Mouse (Mus musculus) brain, embryonic 14.5 days (tissue): ENCODE measurements around the gene Col23a1. TPM values are rescaled to one million over a fixed set of nuclear protein-coding genes. Genes with fewer than 3 reads are reported as not detected.

Source experiments
- DNase-seq: peaks from one replicate; pipeline ENCODE4 v3.0.0-alpha.2; 2011; ENCODE audit warnings: low read depth
- CTCF ChIP-seq: fragments of 200-500 bp; IDR thresholded peaks from 2 replicates; pipeline ENCODE4 v1.5.1; 2012; ENCODE audit warnings: inconsistent platforms, mild to moderate bottlenecking, moderate library complexity, borderline replicate concordance; ENCODE audit not compliant: insufficient read depth, insufficient read length; ENCODE audit errors: extremely low read depth
- POLR2A ChIP-seq: fragments of 200-500 bp; IDR thresholded peaks from 2 replicates; pipeline ENCODE4 v1.6.1; 2012; ENCODE audit warnings: mild to moderate bottlenecking, inconsistent platforms, borderline replicate concordance; ENCODE audit not compliant: poor library complexity, insufficient read depth, insufficient read length, severe bottlenecking; ENCODE audit errors: extremely low read depth
- polyA plus RNA-seq: library from polyadenylated mRNA; depleted of rRNA; stranded (reverse); fragments of >200 nt; gene quantifications from 2 replicates; pipeline ENCODE4 v1.2.3, GENCODE M21; 2012

Gene Col23a1
- polyA plus RNA-seq, 1 experiment: 9.2 TPM

GRCm38 (mm10) chr11:51404865-51405440 is 115.2 kb downstream of the Col23a1 start:
- no peak for TF ChIP-seq POLR2A
- no peak for TF ChIP-seq CTCF
- no peak for DNase-seq

- peak; percentile 49 for DNase-seq
- TF ChIP-seq CTCF (no peak), POLR2A (no peak)
Observed at GRCm38 (mm10) chr11:51406531-51406930, 116.8 kb downstream of the Col23a1 start.

DNA sequence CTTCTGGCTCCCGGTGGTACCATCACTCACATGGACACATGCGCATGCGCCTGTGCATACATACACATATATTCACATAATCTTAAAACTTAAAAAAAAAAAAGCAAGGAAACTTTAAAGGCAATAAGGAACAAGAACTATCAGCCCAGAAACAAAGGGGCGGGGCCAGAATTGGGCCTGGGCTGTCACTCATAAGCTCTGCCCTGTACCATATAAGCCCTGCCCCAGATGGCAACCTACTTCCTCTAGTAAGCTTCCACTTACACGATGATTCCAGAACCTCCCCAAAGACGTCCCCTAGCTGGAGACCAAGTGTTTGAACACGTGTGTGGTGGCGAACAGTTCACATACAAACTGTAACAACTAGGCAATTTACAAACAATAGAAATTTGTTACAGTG is 117.6 kb downstream of the Col23a1 start:
- no peak for DNase-seq
- TF ChIP-seq CTCF (no peak), POLR2A (no peak)

DNA sequence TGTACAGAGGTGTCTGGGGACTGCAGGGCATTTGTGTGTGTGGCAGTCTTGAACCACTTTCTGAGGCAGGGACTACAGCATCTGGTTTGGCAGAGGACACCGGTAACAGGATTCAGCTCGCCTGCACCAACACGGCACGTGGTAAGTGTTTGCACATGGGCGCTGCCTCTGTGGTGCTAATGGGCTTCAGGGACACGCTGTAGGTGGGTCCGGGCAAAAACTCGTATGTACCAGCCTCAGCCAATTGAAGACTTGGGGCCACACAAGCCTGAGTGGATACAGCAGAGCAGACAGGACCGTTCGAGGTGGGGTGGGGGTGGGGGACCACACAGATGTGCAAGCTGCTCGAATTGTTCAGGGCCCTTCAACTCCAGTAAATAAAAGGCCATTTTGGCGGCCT is 121.1 kb downstream of the Col23a1 start:
- TF ChIP-seq POLR2A (no peak), CTCF (no peak)
- DNase-seq: no peak

- DNase-seq: peak; percentile 37
- TF ChIP-seq POLR2A: no peak
- no peak for TF ChIP-seq CTCF
Observed at GRCm38 (mm10) chr11:51414520-51414919, 124.8 kb downstream of the Col23a1 start.

- no peak for DNase-seq
- TF ChIP-seq POLR2A: no peak
- no peak for TF ChIP-seq CTCF
Observed at GRCm38 (mm10) chr11:51415049-51415688, 125.4 kb downstream of the Col23a1 start.

GRCm38 (mm10) chr11:51418807-51419206 is 129.1 kb downstream of the Col23a1 start:
- DNase-seq: no peak
- TF ChIP-seq CTCF (no peak), POLR2A (no peak)

DNA sequence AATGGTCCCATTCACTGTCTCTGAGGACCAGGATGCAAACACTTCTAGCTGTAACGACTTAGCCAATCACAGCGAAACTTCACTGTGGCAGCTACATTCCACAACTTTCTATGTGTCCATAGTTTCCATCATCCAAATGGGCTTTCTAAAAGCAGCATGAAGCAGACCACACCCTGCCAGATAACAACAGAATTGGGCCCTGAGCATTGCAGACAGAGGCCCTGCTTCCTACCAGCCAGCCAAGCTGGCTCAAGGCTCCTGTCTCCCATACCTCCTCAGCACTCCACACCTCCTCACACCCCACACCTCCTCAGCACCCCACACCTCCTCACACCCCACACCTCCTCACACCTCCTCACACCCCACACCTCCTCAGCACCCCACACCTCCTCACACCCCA is 132.2 kb downstream of the Col23a1 start:
- TF ChIP-seq CTCF: no peak
- DNase-seq: no peak

GRCm38 (mm10) chr11:51422713-51423112 is 133.0 kb downstream of the Col23a1 start:
- TF ChIP-seq CTCF: no peak
- no peak for TF ChIP-seq POLR2A
- no peak for DNase-seq

- TF ChIP-seq CTCF (no peak), POLR2A (no peak)
- no peak for DNase-seq
Observed at GRCm38 (mm10) chr11:51426155-51426554, 136.4 kb downstream of the Col23a1 start.

GRCm38 (mm10) chr11:51429428-51430179 is 139.9 kb downstream of the Col23a1 start:
- no peak for TF ChIP-seq CTCF
- TF ChIP-seq POLR2A: no peak

More at GRCm38 (mm10) chr11:51429428-51430179, 139.9 kb downstream of the Col23a1 start:
- peak; percentile 39 for DNase-seq
